1 mouse cellular context compared by ENCODE assay signal in genomic region chr1:65185524-65186205, GRCm38 (mm10).
TF ChIP-seq lines count a peak whose summit lies in the region.

No protein-coding gene starts in this region.

TF ChIP-seq in MEL, 35 proteins besides CTCF, POLR2A, EP300 and RAD21 (continued from another document):
- TF ChIP-seq ZKSCAN1 (IDR thresholded peaks at IDR 0.05; ENCODE audit: low read depth, low read length) (no peak), USF2 (IDR thresholded peaks at IDR 0.05; ENCODE audit: borderline replicate concordance in 1 of 2, insufficient read depth in 1 of 2, low read depth in 1 of 2, low read length in 2 of 2) (no peak), MYB (IDR thresholded peaks at IDR 0.05; ENCODE audit: low read depth, low read length) (peak; percentile 28; the same call in 1 of the 2 replicates), SMC3 (IDR thresholded peaks at IDR 0.05; ENCODE audit: low read depth, low read length) (peak; percentile 21; the same call in 1 of the 2 replicates), BHLHE40 (IDR thresholded peaks at IDR 0.05; ENCODE audit: borderline replicate concordance, low read depth, low read length) (no peak), TBP (IDR thresholded peaks at IDR 0.05; ENCODE audit: low read depth, low read length) (no peak), MYC (IDR thresholded peaks at IDR 0.05; ENCODE audit: low read depth, low read length) (no peak; the same call in 1 of the 2 replicates), ETS1 (IDR thresholded peaks at IDR 0.05; ENCODE audit: low read depth, low read length) (peak; percentile 50; the same call in 1 of the 2 replicates), E2F4 (IDR thresholded peaks at IDR 0.05; ENCODE audit: borderline replicate concordance, low read depth, low read length) (no peak), TAL1 (IDR thresholded peaks at IDR 0.05; ENCODE audit: low read length) (no peak), RCOR1 (IDR thresholded peaks at IDR 0.05; ENCODE audit: low read depth, low read length) (peak; percentile 60), POLR2AphosphoS2 (IDR thresholded peaks at IDR 0.05; ENCODE audit: low read length) (no peak), JUND (IDR thresholded peaks at IDR 0.05; ENCODE audit: low read depth, low read length) (no peak), MXI1 (IDR thresholded peaks at IDR 0.05; ENCODE audit: low read depth, low read length) (no peak), ZMIZ1 (IDR thresholded peaks at IDR 0.05; ENCODE audit: low read depth, low read length) (no peak), KAT2A (conservative IDR thresholded peaks at IDR 0.05; ENCODE audit: low read depth, low read length) (no peak)
